Mouse (Mus musculus): ENCODE data around the gene Mrps12. TPM values are rescaled to one million over a fixed set of nuclear protein-coding genes. Genes with fewer than 3 reads are reported as not detected.

Gene Mrps12
- polyA plus RNA-seq, 1 experiment from 2014 or later, result 164 TPM

DNA sequence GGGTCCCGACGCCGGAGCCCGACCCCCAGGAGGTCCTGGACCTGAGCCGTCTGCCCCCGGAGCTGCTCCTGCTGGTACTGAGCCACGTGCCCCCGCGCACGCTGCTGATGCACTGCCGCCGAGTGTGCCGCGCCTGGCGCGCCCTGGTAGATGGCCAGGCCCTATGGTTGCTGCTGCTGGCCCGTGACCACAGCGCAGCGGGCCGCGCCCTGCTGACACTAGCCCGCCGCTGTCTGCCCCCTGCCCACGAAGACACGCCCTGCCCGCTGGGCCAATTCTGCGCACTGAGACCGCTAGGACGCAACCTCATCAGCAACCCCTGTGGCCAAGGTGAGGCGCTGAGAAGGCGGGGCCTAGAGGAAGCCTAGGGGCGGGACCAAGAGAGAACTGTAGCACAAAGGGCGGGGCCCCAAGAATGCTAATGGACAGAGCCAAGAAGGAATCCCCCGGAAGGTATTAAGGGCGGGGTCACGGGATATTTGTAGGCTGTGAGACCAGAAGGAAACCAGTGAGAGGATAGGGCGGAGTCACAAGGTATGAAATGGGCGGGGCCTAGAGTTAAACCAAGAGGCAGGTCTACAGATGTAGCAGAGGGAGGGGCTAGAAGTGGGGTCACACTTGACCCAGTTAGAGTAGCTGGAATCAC, 48.2 kb downstream of the Mrps12 start:
- peaks cover 4% of the 10 kb centered on the region; the same call in 1 of the 2 replicates for H3K36me3 ChIP-seq (replicated peaks)
- peak overlapping the region; percentile 65 for H3K4me3 ChIP-seq
- H3K9me3 ChIP-seq, result no peaks in the 10 kb centered on the region
- under 1% methylated on average over 38 of the region's 38 CpGs for WGBS
- peaks cover 28% of the 10 kb centered on the region for H3K27me3 ChIP-seq (replicated peaks; ENCODE audit: low read depth, poor library complexity, severe bottlenecking)
- H3K4me1 ChIP-seq, result peaks cover 27% of the 10 kb centered on the region
- peak; percentile 89 for DNase-seq (ENCODE audit: low spot score)
- peak overlapping the region; percentile 72 for H3K27ac ChIP-seq (replicated peaks)

DNA sequence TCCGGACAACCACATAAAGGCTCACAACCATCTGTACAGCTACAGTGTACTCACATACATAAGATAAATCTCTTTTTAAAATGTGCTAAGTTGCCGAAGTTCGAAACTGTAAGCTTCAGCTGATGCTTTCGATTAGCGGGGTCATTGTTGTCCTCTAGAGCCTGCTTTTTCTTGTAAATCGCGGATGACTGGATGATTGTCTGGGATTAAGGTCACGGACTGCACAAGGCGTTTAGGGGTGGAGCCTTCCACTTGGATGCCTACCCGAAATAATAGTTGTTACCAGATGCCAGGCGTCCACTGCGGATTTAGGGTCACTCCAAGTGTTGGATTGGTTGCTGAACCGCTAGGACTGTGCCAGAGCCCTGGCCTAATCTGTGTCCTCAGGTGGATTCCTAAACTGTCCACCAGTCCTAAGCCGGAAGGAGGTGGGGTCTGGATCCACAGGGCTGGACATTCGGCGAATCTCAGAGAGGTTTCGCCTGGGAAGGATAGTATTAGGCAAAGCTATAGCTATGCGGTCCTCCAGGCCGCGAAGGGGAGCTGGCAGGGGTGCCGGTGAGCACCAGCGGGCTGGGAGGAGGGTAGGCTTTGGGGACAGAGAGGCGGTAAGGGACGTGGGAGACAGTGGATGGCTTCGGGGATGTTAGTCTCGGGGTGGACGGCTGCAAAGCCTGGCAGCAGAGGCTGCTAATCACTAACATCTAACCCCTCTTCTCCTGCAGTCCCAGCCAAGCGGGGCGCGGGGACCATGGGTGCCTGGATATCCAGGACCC, 48.9 kb downstream of the Mrps12 start, which contains the start of gene Fbxo27:
Fbxo27 (plus strand) TSS at position 305 of the 776 bp plus-strand sequence.
- no peaks in the 10 kb centered on the region for H3K36me3 ChIP-seq (replicated peaks)
- 25% methylated on average over 30 of the region's 30 CpGs for WGBS
- H3K27ac ChIP-seq (replicated peaks), result peak within 1 kb of the TSS; percentile 72
- H3K4me1 ChIP-seq, result peaks cover 27% of the 10 kb centered on the region
- H3K9me3 ChIP-seq, result no peaks in the 10 kb centered on the region
- DNase-seq (ENCODE audit: low spot score), result peak; percentile 54
- peak within 1 kb of the TSS; percentile 65 for H3K4me3 ChIP-seq
- H3K27me3 ChIP-seq (replicated peaks; ENCODE audit: low read depth, poor library complexity, severe bottlenecking), result peaks cover 28% of the 10 kb centered on the region

DNA sequence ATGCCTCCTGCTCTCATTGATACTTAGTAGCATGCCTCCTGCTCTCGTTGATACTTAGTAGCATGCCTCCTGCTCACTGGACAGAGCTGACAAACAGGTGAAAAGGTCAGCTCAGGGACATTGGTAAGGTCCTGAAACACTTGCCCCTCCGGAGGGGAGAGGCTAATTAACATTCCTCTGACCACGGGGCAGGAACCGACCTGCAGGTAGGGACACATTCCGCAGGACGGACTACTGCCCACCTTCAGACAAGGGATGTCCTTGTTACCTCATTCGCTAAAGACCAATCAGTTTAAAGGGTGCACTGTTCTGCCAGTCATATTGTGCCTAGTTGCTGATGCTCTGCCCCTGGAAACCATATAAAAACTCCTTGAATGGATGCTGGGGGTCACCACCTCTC, 50.5 kb downstream of the Mrps12 start:
- WGBS, result 66% methylated on average over 7 of the region's 7 CpGs
- Histone ChIP-seq H3K27me3 (replicated peaks; ENCODE audit: low read depth, poor library complexity, severe bottlenecking) (peaks cover 28% of the 10 kb centered on the region), H3K27ac (replicated peaks) (no peak overlapping the region), H3K4me3 (no peak overlapping the region), H3K36me3 (replicated peaks) (no peaks in the 10 kb centered on the region), H3K9me3 (no peaks in the 10 kb centered on the region), H3K4me1 (peaks cover 27% of the 10 kb centered on the region)
- no peak for DNase-seq (ENCODE audit: low spot score)

Other genes with a start within 250 kb of the Mrps12 start
- gene Ifnl2, start 231.4 kb downstream of the Mrps12 start, polyA plus RNA-seq (2016; fragmentation: Nextera tagmentation; extraction: Ambion mirVana), result not detected in 2 replicates
- not detected in 2 replicates for gene Ifnl3, start 219.0 kb downstream of the Mrps12 start, polyA plus RNA-seq (2016; fragmentation: Nextera tagmentation; extraction: Ambion mirVana)
- gene Sycn, start 200.9 kb downstream of the Mrps12 start, polyA plus RNA-seq (2016; fragmentation: Nextera tagmentation; extraction: Ambion mirVana), result not detected in 2 replicates
- 0.10 TPM in 1 of 2 replicates, not detected in the other for gene Nccrp1, start 194.6 kb downstream of the Mrps12 start, polyA plus RNA-seq (2016; fragmentation: Nextera tagmentation; extraction: Ambion mirVana)
- gene Samd4b, start 143.7 kb downstream of the Mrps12 start, polyA plus RNA-seq (2016; fragmentation: Nextera tagmentation; extraction: Ambion mirVana), result 36.0 and 38.9 TPM in 2 replicates
- gene Pak4, start 143.6 kb downstream of the Mrps12 start, polyA plus RNA-seq (2016; fragmentation: Nextera tagmentation; extraction: Ambion mirVana), result 70.1 and 75.8 TPM in 2 replicates
- gene Acp7, start 110.5 kb downstream of the Mrps12 start, polyA plus RNA-seq (2016; fragmentation: Nextera tagmentation; extraction: Ambion mirVana), result not detected in 2 replicates
- 7.8 TPM in 2 replicates for gene Fbxo27, start 49.0 kb downstream of the Mrps12 start, polyA plus RNA-seq (2016; fragmentation: Nextera tagmentation; extraction: Ambion mirVana)
- 11.9 and 14.3 TPM in 2 replicates for gene Fbxo17, start 25.0 kb downstream of the Mrps12 start, polyA plus RNA-seq (2016; fragmentation: Nextera tagmentation; extraction: Ambion mirVana)
- 40.3 and 44.6 TPM in 2 replicates for gene Sars2, start 172 bp upstream of the Mrps12 start, polyA plus RNA-seq (2016; fragmentation: Nextera tagmentation; extraction: Ambion mirVana)
- gene Ccer2, start 14.4 kb upstream of the Mrps12 start, polyA plus RNA-seq (2016; fragmentation: Nextera tagmentation; extraction: Ambion mirVana), result 0.49 and 2.1 TPM in 2 replicates
- 64.4 and 64.8 TPM in 2 replicates for gene Sirt2, start 24.9 kb upstream of the Mrps12 start, polyA plus RNA-seq (2016; fragmentation: Nextera tagmentation; extraction: Ambion mirVana)
- 55.1 and 55.5 TPM in 2 replicates for gene Nfkbib, start 25.7 kb upstream of the Mrps12 start, polyA plus RNA-seq (2016; fragmentation: Nextera tagmentation; extraction: Ambion mirVana)
- 2.2 and 2.8 TPM in 2 replicates for gene Rinl, start 47.1 kb upstream of the Mrps12 start, polyA plus RNA-seq (2016; fragmentation: Nextera tagmentation; extraction: Ambion mirVana)
- gene Hnrnpl, start 66.7 kb upstream of the Mrps12 start, polyA plus RNA-seq (2016; fragmentation: Nextera tagmentation; extraction: Ambion mirVana), result 325 and 346 TPM in 2 replicates
- gene Ech1, start 83.4 kb upstream of the Mrps12 start, polyA plus RNA-seq (2016; fragmentation: Nextera tagmentation; extraction: Ambion mirVana), result 75.8 and 81.7 TPM in 2 replicates
- gene Lgals4, start 92.0 kb upstream of the Mrps12 start, polyA plus RNA-seq (2016; fragmentation: Nextera tagmentation; extraction: Ambion mirVana), result 4.4 and 4.9 TPM in 2 replicates
- 0.63 and 1.9 TPM in 2 replicates for gene Lgals7, start 122.0 kb upstream of the Mrps12 start, polyA plus RNA-seq (2016; fragmentation: Nextera tagmentation; extraction: Ambion mirVana)
- 0.44 and 0.55 TPM in 2 replicates for gene Capn12, start 139.6 kb upstream of the Mrps12 start, polyA plus RNA-seq (2016; fragmentation: Nextera tagmentation; extraction: Ambion mirVana)
- gene Actn4, start 220.5 kb upstream of the Mrps12 start, polyA plus RNA-seq (2016; fragmentation: Nextera tagmentation; extraction: Ambion mirVana), result 260 and 269 TPM in 2 replicates
- gene Eif3k, start 240.0 kb upstream of the Mrps12 start, polyA plus RNA-seq (2016; fragmentation: Nextera tagmentation; extraction: Ambion mirVana), result 444 and 454 TPM in 2 replicates
- 11.6 and 14.4 TPM in 2 replicates for gene Map4k1, start 240.2 kb upstream of the Mrps12 start, polyA plus RNA-seq (2016; fragmentation: Nextera tagmentation; extraction: Ambion mirVana)

Measured in embryonic facial prominence, embryonic 10.5 days (tissue).